Mouse (Mus musculus): ENCODE results near the gene Arhgap45. TPM values are rescaled to one million over a fixed set of nuclear protein-coding genes. Genes with fewer than 3 reads are reported as not detected.

Arhgap45 gene
- total RNA-seq (2021) (1 to 10 TPM; 3.5 to 5.1 TPM), polyA plus RNA-seq (2012; rRNA removed) (8.9 and 16.6 TPM in 2 replicates)
- long read RNA-seq, partial matches to known transcripts = 2 of 4 reads
- long read RNA-seq, other reads (novel, unspliced or antisense) = 1 of 4 reads

DNA sequence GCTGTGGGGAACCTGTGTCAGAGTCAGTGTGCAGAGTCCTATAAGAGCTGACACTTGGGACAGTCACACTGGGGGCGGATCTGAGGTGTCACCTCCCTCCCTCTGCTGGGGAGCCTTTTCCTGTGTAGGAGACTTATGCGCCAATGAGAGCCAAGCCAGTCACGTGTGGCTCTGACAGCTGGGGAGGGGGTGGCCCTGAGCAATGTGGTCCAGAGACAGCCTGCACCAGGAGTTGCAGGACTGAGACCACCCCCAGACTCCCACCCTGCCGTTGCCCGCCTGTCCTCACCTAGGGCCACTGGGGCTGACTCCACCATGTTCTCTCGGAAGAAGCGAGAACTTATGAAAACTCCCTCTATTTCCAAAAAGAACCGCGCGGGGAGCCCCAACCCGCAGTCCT, at the start of gene Arhgap45:
TSS of gene Arhgap45 (plus strand) at position 143 of the 400 bp plus-strand sequence.
- H3K27ac ChIP-seq = peak within 1 kb of the TSS; percentile 36
- DNase-seq = peak in 1 of 2 experiments; percentile 79
- WGBS = 58% methylated on average over 11 of the region's 11 CpGs

DNA sequence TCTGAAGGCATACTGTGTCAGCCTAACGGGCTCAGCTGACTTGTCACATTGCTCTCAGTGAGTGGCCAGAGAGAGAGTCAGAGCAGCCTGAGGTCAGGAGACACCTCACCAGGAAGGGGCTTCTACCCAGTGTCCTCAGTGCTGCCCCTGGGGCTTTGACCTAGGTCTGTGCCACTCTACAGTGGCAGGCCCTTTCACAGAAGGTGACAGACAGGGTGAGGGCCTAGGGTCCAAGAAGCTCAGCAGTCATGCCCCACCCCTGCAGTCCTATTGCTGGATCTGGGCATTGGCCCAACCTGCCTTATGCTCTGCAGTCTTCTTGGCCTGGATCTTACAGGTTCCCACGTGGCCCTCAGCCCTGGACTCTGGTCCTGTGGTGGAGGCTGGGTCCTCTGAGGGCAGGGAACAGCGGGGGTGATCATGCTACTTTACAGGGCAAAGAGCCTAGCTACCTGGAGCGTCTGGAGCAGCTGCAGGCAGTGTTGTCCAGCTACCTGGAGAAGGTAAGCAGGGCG, 49.5 kb upstream of the Arhgap45 start:
- intact Hi-C loops (cut with DNase I) = no loop called here
- Histone ChIP-seq H3K4me1 (ENCODE audit: control insufficient read depth, insufficient read depth, low read length) (no peaks in the 10 kb centered on the region), H3K27ac (peak overlapping the region; percentile 78), H3K79me2 (replicated peaks; ENCODE audit: control insufficient read depth, insufficient read depth, low read length) (no peaks in the 10 kb centered on the region), H3K36me3 (ENCODE audit: control insufficient read depth, insufficient read depth, low read length) (no peaks in the 10 kb centered on the region), H3K9ac (ENCODE audit: low read depth, low read length) (no peak overlapping the region), H3K27me3 (ENCODE audit: control insufficient read depth, insufficient read depth, low read length) (peaks cover 7% of the 10 kb centered on the region), H3K4me3 (no peak overlapping the region)
- DNase-seq = peak in 1 of 2 experiments; percentile 73
- WGBS = 79% methylated on average over 5 of the region's 5 CpGs
- TF ChIP-seq EP300 (IDR thresholded peaks at IDR 0.05; ENCODE audit: insufficient read depth, low read depth, low read length) = 0 out of 2 replicates have a peak, but pooled peaks have one; percentile 27
- no peak for TF ChIP-seq POLR2A (IDR thresholded peaks at IDR 0.05; ENCODE audit: insufficient read depth, low read depth, low read length)
- TF ChIP-seq CTCF (IDR thresholded peaks at IDR 0.05) = no peak

More for the DNA sequence above, at the start of gene Arhgap45:
- H3K27me3 ChIP-seq (ENCODE audit: control insufficient read depth, insufficient read depth, low read length) = no peaks in the 10 kb centered on the region
- no peaks in the 10 kb centered on the region; the same call in 1 of the 2 replicates for H3K4me1 ChIP-seq (ENCODE audit: control insufficient read depth, insufficient read depth, low read length)
- intact Hi-C loops (cut with DNase I) = no loop called here
- peak; percentile 40; the same call in 1 of the 2 replicates for TF ChIP-seq POLR2A (IDR thresholded peaks at IDR 0.05; ENCODE audit: insufficient read depth, low read depth, low read length)
- no peak for TF ChIP-seq CTCF (IDR thresholded peaks at IDR 0.05)
- H3K4me3 ChIP-seq = no peak within 1 kb of the TSS
- H3K36me3 ChIP-seq (ENCODE audit: control insufficient read depth, insufficient read depth, low read length) = no peaks in the 10 kb centered on the region
- 0 out of 2 replicates have a peak within 1 kb of the TSS, but pooled peaks have one; percentile 4 for H3K9ac ChIP-seq (ENCODE audit: low read depth, low read length)
- H3K79me2 ChIP-seq (replicated peaks; ENCODE audit: control insufficient read depth, insufficient read depth, low read length) = no peaks in the 10 kb centered on the region

DNA sequence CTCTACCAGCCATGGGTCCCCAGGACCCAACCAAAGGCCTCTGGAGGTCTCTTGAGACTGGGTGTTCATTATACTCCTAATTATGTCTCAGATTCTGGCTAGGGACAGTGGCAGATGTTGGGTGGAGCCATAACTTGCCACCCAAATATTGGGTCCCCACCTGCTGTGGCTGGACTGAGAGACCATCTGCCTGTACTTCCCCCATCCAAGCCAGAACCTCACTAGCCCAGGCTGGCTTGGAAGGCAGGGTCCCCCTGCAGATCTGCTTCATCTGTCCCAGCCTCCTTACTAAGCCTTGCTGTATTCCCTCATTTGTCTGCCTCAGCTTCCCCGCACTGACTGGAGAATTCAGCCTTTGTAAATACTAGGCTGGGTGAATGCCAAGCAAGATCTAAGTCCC, 48.3 kb upstream of the Arhgap45 start:
- Histone ChIP-seq H3K79me2 (replicated peaks; ENCODE audit: control insufficient read depth, insufficient read depth, low read length) (no peaks in the 10 kb centered on the region), H3K27ac (no peak overlapping the region), H3K9ac (ENCODE audit: low read depth, low read length) (no peak overlapping the region), H3K36me3 (ENCODE audit: control insufficient read depth, insufficient read depth, low read length) (no peaks in the 10 kb centered on the region), H3K4me3 (no peak overlapping the region), H3K27me3 (ENCODE audit: control insufficient read depth, insufficient read depth, low read length) (peaks cover 7% of the 10 kb centered on the region), H3K4me1 (ENCODE audit: control insufficient read depth, insufficient read depth, low read length) (no peaks in the 10 kb centered on the region)
- no peak for DNase-seq
- TF ChIP-seq EP300 (IDR thresholded peaks at IDR 0.05; ENCODE audit: insufficient read depth, low read depth, low read length) = no peak
- no peak for TF ChIP-seq POLR2A (IDR thresholded peaks at IDR 0.05; ENCODE audit: insufficient read depth, low read depth, low read length)
- TF ChIP-seq CTCF (IDR thresholded peaks at IDR 0.05) = no peak
- intact Hi-C loops (cut with DNase I) = no loop called here
- WGBS = 78% methylated on average over 1 of the region's 1 CpGs

DNA sequence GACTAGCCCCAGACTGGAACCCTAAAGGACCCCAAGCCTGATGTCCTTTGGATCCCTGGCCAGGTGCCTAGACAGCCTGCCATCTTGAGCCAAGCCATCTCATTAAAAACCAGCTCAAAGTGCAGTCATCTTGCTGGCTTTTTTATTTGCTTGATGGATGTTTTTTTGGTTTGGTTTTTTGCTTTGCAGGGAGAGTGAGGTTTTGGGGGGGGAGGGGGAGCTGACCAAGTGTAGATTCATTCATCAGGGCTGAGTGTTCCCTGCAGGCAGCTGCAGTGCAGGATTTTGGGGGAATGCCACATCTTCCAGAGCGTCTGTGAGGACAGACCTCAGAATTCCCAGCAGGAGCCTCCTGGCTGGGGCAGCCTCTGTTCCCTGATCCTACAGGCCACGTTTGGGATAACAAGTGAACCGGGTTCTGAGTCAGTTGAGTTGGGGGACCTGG, 47.3 kb upstream of the Arhgap45 start:
- Histone ChIP-seq H3K4me1 (ENCODE audit: control insufficient read depth, insufficient read depth, low read length) (no peaks in the 10 kb centered on the region), H3K9ac (ENCODE audit: low read depth, low read length) (no peak overlapping the region), H3K4me3 (no peak overlapping the region), H3K27me3 (ENCODE audit: control insufficient read depth, insufficient read depth, low read length) (peaks cover 7% of the 10 kb centered on the region), H3K36me3 (ENCODE audit: control insufficient read depth, insufficient read depth, low read length) (no peaks in the 10 kb centered on the region), H3K27ac (no peak overlapping the region), H3K79me2 (replicated peaks; ENCODE audit: control insufficient read depth, insufficient read depth, low read length) (no peaks in the 10 kb centered on the region)
- no peak for DNase-seq
- TF ChIP-seq EP300 (IDR thresholded peaks at IDR 0.05; ENCODE audit: insufficient read depth, low read depth, low read length) = no peak
- TF ChIP-seq CTCF (IDR thresholded peaks at IDR 0.05) = no peak
- TF ChIP-seq POLR2A (IDR thresholded peaks at IDR 0.05; ENCODE audit: insufficient read depth, low read depth, low read length) = no peak
- 33% methylated on average over 3 of the region's 3 CpGs for WGBS
- intact Hi-C loops (cut with DNase I) = no loop called here

DNA sequence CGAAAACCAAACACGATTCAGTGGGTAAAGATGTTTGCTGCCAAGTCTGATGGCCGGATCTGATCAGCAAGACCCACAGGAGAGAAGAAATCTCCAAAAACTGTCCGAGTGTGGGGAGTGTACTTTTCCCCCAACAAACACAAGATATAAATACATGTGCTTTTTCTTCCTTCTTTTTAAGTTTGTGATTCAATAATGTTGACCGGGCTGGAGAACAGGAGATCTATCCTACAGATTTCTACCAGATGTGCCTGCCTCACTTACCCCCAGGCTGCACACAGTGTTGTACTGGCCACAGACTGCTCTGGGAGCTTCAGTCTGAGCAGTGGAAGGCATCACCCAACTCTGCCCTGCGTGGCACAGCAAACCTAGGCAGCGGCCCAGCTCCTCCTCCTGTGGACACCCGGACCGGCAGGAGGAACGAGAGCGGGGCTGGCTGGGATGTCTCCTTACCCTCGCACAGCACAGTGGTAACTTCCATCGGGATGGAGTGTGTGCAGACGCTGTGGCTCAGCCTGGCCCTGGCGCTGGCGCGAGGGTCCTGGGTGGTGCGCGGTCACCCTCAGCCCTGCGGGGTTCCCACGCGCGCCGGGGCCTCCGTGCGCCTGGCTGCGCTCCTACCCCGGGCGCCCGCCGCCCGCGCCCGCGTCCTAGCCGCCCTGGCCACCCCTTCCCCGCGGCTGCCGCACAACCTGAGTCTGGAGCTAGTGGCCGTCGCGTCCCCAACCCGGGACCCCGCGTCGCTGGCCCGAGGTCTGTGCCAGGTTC, 45.9 kb upstream of the Arhgap45 start, which contains the start of gene Grin3b:
TSS of gene Grin3b (plus strand) at position 301 of the 768 bp plus-strand sequence.
- DNase-seq = no peak
- Histone ChIP-seq H3K27ac (no peak within 1 kb of the TSS), H3K4me3 (peak within 1 kb of the TSS; percentile 1; the same call in 1 of the 2 replicates), H3K4me1 (ENCODE audit: control insufficient read depth, insufficient read depth, low read length) (no peaks in the 10 kb centered on the region), H3K79me2 (replicated peaks; ENCODE audit: control insufficient read depth, insufficient read depth, low read length) (no peaks in the 10 kb centered on the region), H3K9ac (ENCODE audit: low read depth, low read length) (0 out of 2 replicates have a peak within 1 kb of the TSS, but pooled peaks have one; percentile 14), H3K27me3 (ENCODE audit: control insufficient read depth, insufficient read depth, low read length) (peaks cover 7% of the 10 kb centered on the region), H3K36me3 (ENCODE audit: control insufficient read depth, insufficient read depth, low read length) (no peaks in the 10 kb centered on the region)
- WGBS = 6% methylated on average over 47 of the region's 47 CpGs
- intact Hi-C loops (cut with DNase I) = no loop called here
- TF ChIP-seq CTCF (IDR thresholded peaks at IDR 0.05) = no peak
- no peak for TF ChIP-seq POLR2A (IDR thresholded peaks at IDR 0.05; ENCODE audit: insufficient read depth, low read depth, low read length)

- TF ChIP-seq CTCF (IDR thresholded peaks at IDR 0.05) (no peak), EP300 (IDR thresholded peaks at IDR 0.05; ENCODE audit: insufficient read depth, low read depth, low read length) (no peak), POLR2A (IDR thresholded peaks at IDR 0.05; ENCODE audit: insufficient read depth, low read depth, low read length) (no peak)
- 4% methylated on average over 21 of the region's 21 CpGs for WGBS
- H3K36me3 ChIP-seq (ENCODE audit: control insufficient read depth, insufficient read depth, low read length) = no peaks in the 10 kb centered on the region
- H3K9ac ChIP-seq (ENCODE audit: low read depth, low read length) = no peak overlapping the region
- no peak for DNase-seq
- intact Hi-C loops (cut with DNase I) = no loop called here
- no peaks in the 10 kb centered on the region for H3K4me1 ChIP-seq (ENCODE audit: control insufficient read depth, insufficient read depth, low read length)
- H3K4me3 ChIP-seq = peak overlapping the region; percentile 1; the same call in 1 of the 2 replicates
- peaks cover 7% of the 10 kb centered on the region for H3K27me3 ChIP-seq (ENCODE audit: control insufficient read depth, insufficient read depth, low read length)
- no peaks in the 10 kb centered on the region for H3K79me2 ChIP-seq (replicated peaks; ENCODE audit: control insufficient read depth, insufficient read depth, low read length)
- no peak overlapping the region for H3K27ac ChIP-seq
Measured at GRCm38 (mm10) chr10:79971183-79971497, 45.3 kb upstream of the Arhgap45 start.

All from heart, adult 2 months (tissue).